Mouse (Mus musculus): ENCODE measurements around the gene Trmt44. TPM values are rescaled to one million over a fixed set of nuclear protein-coding genes. Genes with fewer than 3 reads are reported as not detected.

Gene Trmt44
- polyA plus RNA-seq, 1 experiment from 2014 or later = 8.2 TPM

GRCm38 (mm10) chr5:35525469-35526123 lies 49.3 kb downstream of the Trmt44 start, which contains the start of gene Cpz:
Gene Cpz (minus strand): TSS chr5:35525698.
- DNase-seq (ENCODE audit: low spot score) = peak; percentile 91
- Histone ChIP-seq H3K4me3 (peak within 1 kb of the TSS; percentile 52), H3K9me3 (no peaks in the 10 kb centered on the region), H3K27ac (peak within 1 kb of the TSS; percentile 82), H3K36me3 (no peaks in the 10 kb centered on the region), H3K27me3 (ENCODE audit: insufficient read depth, poor library complexity, severe bottlenecking) (peaks cover 62% of the 10 kb centered on the region), H3K4me1 (replicated peaks) (peaks cover 30% of the 10 kb centered on the region)
- WGBS = 2% methylated on average over 29 of the region's 29 CpGs

GRCm38 (mm10) chr5:35524381-35524780 lies 50.5 kb downstream of the Trmt44 start:
- no peak for DNase-seq (ENCODE audit: low spot score)
- peaks cover 25% of the 10 kb centered on the region for H3K4me1 ChIP-seq (replicated peaks)
- H3K27ac ChIP-seq = 0 out of 2 replicates have a peak overlapping the region, but pooled peaks have one; percentile 9
- H3K4me3 ChIP-seq = peak overlapping the region; percentile 52; the same call in 1 of the 2 replicates
- no peaks in the 10 kb centered on the region for H3K9me3 ChIP-seq
- no peaks in the 10 kb centered on the region for H3K36me3 ChIP-seq
- WGBS = 72% methylated on average over 2 of the region's 2 CpGs
- H3K27me3 ChIP-seq (ENCODE audit: insufficient read depth, poor library complexity, severe bottlenecking) = peaks cover 69% of the 10 kb centered on the region

- Histone ChIP-seq H3K9me3 (no peaks in the 10 kb centered on the region), H3K27me3 (ENCODE audit: insufficient read depth, poor library complexity, severe bottlenecking) (peaks cover 75% of the 10 kb centered on the region), H3K36me3 (no peaks in the 10 kb centered on the region), H3K27ac (no peak overlapping the region), H3K4me1 (replicated peaks) (peaks cover 25% of the 10 kb centered on the region), H3K4me3 (no peak overlapping the region)
- WGBS = 1% methylated on average over 5 of the region's 5 CpGs
- peak; percentile 83 for DNase-seq (ENCODE audit: low spot score)
These were observed 51.1 kb downstream of the Trmt44 start for GRCm38 (mm10) chr5:35523735-35524134.

GRCm38 (mm10) chr5:35516781-35517180 lies 58.1 kb downstream of the Trmt44 start:
- DNase-seq (ENCODE audit: low spot score) = no peak
- H3K27ac ChIP-seq = no peak overlapping the region
- no peaks in the 10 kb centered on the region for H3K9me3 ChIP-seq
- H3K4me1 ChIP-seq (replicated peaks) = no peaks in the 10 kb centered on the region; the same call in 1 of the 2 replicates
- H3K36me3 ChIP-seq = no peaks in the 10 kb centered on the region
- H3K4me3 ChIP-seq = no peak overlapping the region
- WGBS = 90% methylated on average over 11 of the region's 11 CpGs
- H3K27me3 ChIP-seq (ENCODE audit: insufficient read depth, poor library complexity, severe bottlenecking) = peaks cover 26% of the 10 kb centered on the region

- WGBS = 23% methylated on average over 5 of the region's 5 CpGs
- H3K4me3 ChIP-seq = no peak overlapping the region
- no peak overlapping the region for H3K27ac ChIP-seq
- peak; percentile 75 for DNase-seq (ENCODE audit: low spot score)
- H3K27me3 ChIP-seq (ENCODE audit: insufficient read depth, poor library complexity, severe bottlenecking) = peaks cover 44% of the 10 kb centered on the region
- H3K4me1 ChIP-seq (replicated peaks) = no peaks in the 10 kb centered on the region; the same call in 1 of the 2 replicates
- H3K9me3 ChIP-seq = no peaks in the 10 kb centered on the region
- no peaks in the 10 kb centered on the region for H3K36me3 ChIP-seq
These were observed 64.3 kb downstream of the Trmt44 start for GRCm38 (mm10) chr5:35510589-35510988.

Other genes starting within 250 kb of the Trmt44 start
- 2.7 and 3.2 TPM in 2 replicates for gene Hmx1, start 186.0 kb downstream of the Trmt44 start, polyA plus RNA-seq (2016; fragmentation: Nextera tagmentation; extraction: Ambion mirVana)
- 4.7 and 5.0 TPM in 2 replicates for gene Cpz, start 49.4 kb downstream of the Trmt44 start, polyA plus RNA-seq (2016; fragmentation: Nextera tagmentation; extraction: Ambion mirVana)
- 10.9 and 14.2 TPM in 2 replicates for gene Acox3, start 8.0 kb upstream of the Trmt44 start, polyA plus RNA-seq (2016; fragmentation: Nextera tagmentation; extraction: Ambion mirVana)
- gene Htra3, start 104.7 kb upstream of the Trmt44 start, polyA plus RNA-seq (2016; fragmentation: Nextera tagmentation; extraction: Ambion mirVana) = 5.4 and 8.9 TPM in 2 replicates
- 3.3 and 4.7 TPM in 2 replicates for gene Sh3tc1, start 164.9 kb upstream of the Trmt44 start, polyA plus RNA-seq (2016; fragmentation: Nextera tagmentation; extraction: Ambion mirVana)
- gene Ablim2, start 182.8 kb upstream of the Trmt44 start, polyA plus RNA-seq (2016; fragmentation: Nextera tagmentation; extraction: Ambion mirVana) = 0.73 and 1.3 TPM in 2 replicates